Mouse (Mus musculus): ENCODE measurements around the gene Xrn2.
"Not testable (repeated sequence)": the region's sequence is repeated elsewhere in the genome, so short reads cannot be mapped to it uniquely, and the experiment has no call there.

Gene Xrn2

GRCm38 (mm10) chr2:147012623-147013184 is at the start of gene Xrn2:
Gene Xrn2 (plus strand): TSS chr2:147012996.
- DNase-seq = peak; percentile 93

- no peak for DNase-seq
These were observed 37.8 kb upstream of the Xrn2 start for GRCm38 (mm10) chr2:146975024-146975423.

DNA sequence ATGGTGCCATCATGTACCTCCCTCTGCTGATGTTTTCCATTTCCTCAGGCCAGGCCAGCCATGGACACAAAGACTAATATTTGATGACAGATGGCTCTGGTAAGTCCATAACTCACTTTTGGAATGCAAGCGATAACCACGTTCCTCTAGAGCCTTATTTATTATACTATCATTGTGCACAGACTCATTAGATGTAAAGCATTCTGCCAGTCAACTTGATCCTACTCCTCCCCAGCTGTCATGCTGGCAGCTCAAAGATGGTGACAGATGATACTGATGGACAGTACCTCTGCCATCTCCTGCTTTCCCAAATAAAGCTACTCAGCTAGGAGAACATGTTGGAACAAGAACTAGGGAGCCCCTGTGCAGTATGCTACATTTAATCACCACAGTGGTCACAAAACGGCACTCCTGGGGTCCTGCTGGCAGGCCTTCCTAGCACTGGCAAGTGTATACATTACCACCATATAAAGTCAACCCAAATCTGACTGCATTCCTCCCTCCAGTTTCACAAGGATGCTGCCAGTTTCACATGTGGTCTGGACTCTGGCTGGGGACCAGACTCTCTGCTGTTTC is 37.3 kb upstream of the Xrn2 start:
- no peak for DNase-seq

- no peak for DNase-seq
These were observed 30.0 kb upstream of the Xrn2 start for GRCm38 (mm10) chr2:146982786-146983185.

- no peak for DNase-seq
These were observed 28.0 kb upstream of the Xrn2 start for GRCm38 (mm10) chr2:146984831-146985230.

GRCm38 (mm10) chr2:146985807-146986206 is 27.0 kb upstream of the Xrn2 start:
- DNase-seq = no peak

GRCm38 (mm10) chr2:146986429-146986828 is 26.4 kb upstream of the Xrn2 start:
- DNase-seq = no peak

GRCm38 (mm10) chr2:147007265-147007664 is 5.5 kb upstream of the Xrn2 start:
- no peak for DNase-seq

- DNase-seq = no peak
These were observed 3.7 kb upstream of the Xrn2 start for GRCm38 (mm10) chr2:147009084-147009483.

- DNase-seq = no peak
These were observed 2.7 kb upstream of the Xrn2 start for GRCm38 (mm10) chr2:147010141-147010540.

- DNase-seq = no peak
These were observed 1.8 kb upstream of the Xrn2 start for GRCm38 (mm10) chr2:147010952-147011351.

DNA sequence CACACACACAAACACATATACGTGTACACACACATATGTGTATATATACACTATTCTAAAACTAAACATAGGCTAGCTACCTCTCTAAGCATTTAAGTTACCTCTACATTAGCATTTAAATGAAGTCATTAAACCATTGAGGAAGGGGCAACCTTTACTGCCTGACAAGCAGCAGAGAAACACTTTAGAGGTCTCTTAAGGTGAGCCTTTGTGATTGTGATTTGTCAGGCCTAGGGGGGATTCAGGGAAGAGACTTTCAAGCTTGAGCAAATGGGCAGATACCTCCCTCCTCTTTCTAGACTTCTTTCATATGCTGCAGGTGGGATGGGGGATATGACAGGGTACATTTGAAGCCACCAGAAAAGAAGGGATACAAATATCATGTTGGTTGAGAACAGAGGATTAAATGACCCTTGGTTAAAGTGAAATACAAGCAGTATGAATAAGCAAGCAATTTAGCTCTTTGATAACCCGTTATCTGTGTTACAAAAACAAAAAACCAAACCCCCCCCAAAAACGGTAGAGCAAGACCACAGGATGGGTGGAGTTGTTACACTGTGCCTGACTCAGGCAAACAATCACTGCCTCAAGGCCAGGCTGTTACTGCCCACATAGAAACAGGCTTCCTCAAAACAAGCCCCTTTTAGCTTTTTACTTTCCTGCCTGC is 1.2 kb upstream of the Xrn2 start:
- no peak for DNase-seq

DNA sequence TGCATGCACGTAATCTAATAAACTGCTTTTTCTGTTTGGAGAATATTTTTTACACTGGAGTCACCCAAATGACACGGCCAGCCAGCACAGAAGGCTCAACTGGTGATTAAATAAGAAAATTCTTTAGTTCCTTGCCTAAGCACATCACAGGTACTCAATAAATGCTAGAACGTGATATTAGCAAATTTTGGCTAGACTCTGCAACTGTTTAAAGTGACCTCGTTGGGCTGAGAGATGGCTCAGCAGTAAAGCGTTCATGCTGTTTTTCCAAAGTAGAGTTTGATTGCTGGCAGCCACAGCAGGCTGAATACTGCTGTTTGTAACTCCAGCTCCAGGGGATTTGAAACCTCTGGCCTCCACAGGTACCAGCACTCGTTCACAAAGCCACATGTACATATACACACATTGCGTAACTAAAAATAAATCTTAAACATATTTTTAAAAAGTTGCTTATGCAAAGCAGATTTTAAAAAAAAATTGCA is 614 bp upstream of the Xrn2 start:
- no peak for DNase-seq

DNA sequence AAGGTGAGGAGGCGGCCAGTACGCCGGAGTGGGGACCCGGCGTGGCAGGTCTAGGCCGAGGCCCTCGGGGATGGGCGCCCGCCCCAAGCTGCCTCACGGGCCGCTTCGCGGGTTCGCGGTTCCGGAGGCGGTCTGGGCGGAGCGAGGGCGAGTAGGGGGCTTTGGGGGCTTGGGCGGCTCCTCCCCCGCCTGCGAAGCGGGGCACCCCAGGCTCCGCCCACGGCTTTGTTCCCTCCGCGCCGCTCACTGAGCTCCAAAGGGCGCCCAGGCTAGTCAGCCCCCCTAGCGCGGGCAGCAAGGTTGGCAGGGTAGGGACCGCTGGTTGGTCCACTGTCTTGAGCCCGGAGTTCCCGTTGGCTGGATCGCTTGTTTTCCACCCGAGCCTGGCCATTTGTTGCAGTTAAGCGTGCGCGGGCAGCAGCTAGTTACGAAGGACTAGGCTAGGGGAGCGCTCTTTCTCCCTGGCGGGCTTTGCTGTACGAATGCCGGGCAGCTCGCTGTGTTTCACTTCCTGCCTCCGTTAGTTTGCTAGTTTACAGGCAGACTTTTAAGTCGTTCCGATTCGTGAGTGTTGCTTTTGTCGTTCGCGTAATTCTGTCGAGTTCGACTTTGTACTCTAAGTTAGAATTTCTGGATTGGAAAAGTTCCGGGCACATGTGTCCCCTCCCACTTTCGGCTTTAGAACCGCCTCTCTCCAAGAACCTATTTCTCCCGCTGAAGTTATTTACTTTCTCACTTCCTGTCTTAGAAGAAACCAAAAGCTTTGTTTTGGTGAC is 586 bp downstream of the Xrn2 start:
- DNase-seq = no peak

DNA sequence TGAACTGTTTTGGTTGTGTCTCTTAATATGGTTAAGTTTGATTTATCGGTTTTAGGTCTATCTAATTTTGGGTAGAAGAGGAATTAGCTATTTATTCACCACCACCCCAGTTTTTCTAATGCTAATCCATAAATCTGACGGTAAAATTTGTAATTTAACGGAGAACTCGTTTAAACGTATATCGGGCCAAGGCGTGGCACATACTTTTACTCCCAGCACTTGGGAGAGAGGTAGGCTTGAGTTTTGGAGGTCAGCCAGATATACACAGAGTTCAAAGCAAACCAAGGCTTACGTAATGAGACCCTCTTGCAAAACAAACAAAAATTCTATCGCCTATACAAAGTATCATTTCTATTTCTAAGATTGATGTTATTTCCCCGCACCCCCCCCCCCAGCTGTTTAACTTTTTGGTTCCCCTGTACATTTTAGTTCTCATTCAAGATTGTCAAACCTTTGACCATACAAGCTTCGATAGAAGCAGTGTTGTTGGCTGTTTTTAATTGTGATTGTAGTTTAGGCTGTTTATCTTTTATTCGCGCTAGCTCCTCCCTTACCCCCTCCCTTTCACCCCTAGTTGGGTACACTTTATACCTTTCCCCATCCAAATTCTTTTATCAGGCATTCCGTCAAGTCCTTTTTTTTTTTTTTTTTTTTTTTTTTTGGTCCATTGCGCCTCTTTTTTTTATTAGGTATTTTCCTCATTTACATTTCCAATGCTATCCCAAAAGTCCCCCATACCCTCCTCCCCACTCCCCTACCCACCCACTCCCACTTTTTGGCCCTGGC is 1.5 kb downstream of the Xrn2 start:
- no peak for DNase-seq

- DNase-seq = not testable (repeated sequence)
These were observed 9.2 kb downstream of the Xrn2 start for GRCm38 (mm10) chr2:147022041-147022440.

DNA sequence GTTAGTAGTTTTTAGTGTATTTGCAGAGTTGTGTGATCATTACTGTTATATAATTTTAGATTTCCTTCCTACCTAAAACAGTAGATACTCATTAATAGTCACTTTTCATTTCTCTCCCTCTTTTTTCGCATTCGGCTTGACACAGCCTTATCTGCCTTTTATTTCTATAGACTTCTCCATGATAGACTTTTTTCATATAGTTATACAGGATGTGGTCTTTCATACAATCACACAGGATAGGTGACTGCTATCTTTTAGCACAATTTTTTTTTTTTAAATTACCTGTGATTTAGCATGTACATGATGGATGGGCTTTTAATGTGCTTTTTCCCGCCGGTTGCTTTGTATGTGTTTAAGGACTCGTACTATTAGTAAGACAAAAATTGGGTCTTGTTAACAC is 10.3 kb downstream of the Xrn2 start:
- DNase-seq = no peak

DNA sequence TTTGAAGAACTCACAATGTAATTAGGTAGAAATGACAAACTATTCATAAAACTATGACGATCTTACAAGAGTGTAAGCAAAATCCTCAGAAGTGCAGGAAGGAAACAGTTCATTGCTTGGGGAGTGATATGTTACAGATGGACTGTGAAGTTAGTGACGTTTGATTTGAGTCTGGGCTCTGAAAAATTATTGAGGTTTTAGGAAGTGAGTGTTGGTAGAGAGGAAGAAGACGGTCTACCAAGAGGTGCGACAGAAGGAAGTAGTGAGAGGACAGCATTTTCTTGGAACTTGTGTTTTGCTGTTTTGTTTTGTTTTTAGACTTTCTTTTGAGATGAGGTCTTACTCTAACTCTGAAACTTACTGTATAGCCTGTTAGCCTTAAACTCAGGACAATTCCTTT is 10.8 kb downstream of the Xrn2 start:
- no peak for DNase-seq

DNA sequence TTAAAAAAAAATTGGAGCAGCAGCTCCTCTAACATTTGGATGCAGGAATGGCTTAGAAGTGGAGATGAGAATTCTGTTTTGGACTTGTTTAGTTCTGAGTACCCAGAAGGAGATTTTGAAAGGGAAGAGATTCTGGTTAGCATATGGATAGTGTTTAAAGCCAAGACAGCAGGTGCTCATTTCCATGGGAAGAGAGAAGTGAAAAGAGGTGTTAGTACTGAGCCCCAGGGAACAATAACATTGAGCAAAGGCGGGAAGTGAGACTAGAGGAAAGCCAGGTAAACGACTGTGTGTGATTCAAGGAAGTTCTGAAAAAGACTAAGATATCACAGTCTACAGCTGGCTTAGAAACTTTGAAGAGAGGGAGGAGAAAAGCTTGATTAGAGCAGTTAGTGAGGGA is 20.3 kb downstream of the Xrn2 start:
- no peak for DNase-seq

DNA sequence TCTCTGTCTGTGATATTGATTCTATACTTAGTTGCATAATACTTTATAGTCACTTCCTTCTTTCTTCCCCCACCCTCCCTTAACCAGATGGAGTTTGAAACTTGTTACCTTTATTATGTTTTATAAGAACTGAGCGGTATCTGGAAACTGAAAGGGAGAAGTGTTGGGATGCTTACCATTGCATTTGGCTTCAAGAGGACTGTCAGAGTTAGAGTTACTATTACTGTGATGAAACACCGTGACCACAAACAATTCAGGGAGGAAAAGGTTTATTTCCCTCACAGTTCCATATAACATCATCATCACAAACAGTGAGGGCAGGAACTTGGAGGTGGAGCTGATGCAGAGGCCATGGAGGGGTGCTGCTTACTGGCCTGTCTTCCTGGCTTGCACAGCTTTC is 23.1 kb downstream of the Xrn2 start:
- DNase-seq = no peak

- no peak for DNase-seq
These were observed 34.3 kb downstream of the Xrn2 start for GRCm38 (mm10) chr2:147047051-147047450.

DNA sequence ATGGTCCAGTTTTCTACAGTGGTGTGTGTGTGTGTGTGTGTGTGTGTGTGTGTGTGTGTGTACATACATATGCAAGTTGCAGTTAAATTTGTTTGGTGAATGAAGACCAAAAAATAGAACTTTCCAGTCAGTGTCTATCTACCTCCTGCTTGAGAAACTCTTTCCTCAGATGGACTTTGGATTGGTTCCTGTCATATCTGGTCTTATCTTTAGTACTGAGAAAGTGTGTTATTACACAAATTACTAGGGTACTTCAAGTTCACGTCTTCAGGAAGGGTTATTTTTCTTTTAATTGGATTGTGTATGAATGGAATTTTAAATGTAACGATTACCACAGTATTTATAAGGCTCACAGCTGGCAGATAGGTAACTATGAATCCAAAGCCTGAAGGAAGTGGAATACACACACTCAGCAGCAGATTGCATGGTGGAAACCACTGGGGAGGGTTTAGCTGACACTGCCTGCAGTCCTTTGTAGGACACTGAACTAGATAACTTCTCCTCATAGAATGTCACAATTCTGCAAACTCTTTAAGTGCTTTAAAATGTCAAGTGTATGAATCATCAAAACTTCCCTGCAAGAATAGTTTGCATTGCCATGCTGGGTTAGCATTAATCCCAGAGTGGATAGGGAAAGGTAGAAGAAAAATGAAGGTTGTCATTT is 40.6 kb downstream of the Xrn2 start:
- DNase-seq = no peak

Measured in cerebellum, adult 11 months (tissue).